Mouse (Mus musculus) ovary, postnatal 36 days (tissue): Measurements from ENCODE around the gene Slc46a3.
"Not testable (repeated sequence)": the region's sequence is repeated elsewhere in the genome, so short reads cannot be mapped to it uniquely, and the experiment has no call there.

Experiments used
- DNase-seq: peaks from one replicate; pipeline ENCODE4 v3.0.0; 2022; ENCODE audit warnings: low spot score, mixed read lengths

Slc46a3 gene

GRCm38 (mm10) chr5:147894455-147895076 lies at the start of gene Slc46a3:
TSS of gene Slc46a3 (minus strand) at chr5:147894815.
- DNase-seq = peak; percentile 92

DNA sequence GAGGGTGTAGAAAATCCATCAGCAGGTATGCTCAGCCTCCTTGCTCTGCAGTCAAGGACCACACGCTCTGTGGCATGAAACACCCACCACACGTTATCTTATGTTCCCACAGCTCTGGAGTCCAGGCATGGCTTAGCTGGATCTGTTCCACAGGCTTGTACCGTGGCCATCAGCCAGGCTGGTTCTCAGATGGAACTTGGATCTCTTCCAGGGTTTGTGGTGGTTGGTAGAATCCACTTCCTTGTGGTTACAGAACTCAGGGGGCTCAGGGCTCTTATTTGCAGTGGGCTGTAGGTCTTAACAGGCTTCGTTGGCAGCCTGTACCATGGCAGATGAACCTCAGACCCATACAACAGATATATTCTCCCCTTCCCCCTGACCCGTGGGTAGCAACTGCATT lies 44.6 kb upstream of the Slc46a3 start:
- no peak for DNase-seq

- DNase-seq = no peak
Measured at GRCm38 (mm10) chr5:147935096-147935495, 40.5 kb upstream of the Slc46a3 start.

- no peak for DNase-seq
Measured at GRCm38 (mm10) chr5:147928668-147929497, 34.3 kb upstream of the Slc46a3 start.

GRCm38 (mm10) chr5:147925935-147926604 lies 31.5 kb upstream of the Slc46a3 start:
- no peak for DNase-seq

GRCm38 (mm10) chr5:147924621-147925020 lies 30.0 kb upstream of the Slc46a3 start:
- no peak for DNase-seq

DNA sequence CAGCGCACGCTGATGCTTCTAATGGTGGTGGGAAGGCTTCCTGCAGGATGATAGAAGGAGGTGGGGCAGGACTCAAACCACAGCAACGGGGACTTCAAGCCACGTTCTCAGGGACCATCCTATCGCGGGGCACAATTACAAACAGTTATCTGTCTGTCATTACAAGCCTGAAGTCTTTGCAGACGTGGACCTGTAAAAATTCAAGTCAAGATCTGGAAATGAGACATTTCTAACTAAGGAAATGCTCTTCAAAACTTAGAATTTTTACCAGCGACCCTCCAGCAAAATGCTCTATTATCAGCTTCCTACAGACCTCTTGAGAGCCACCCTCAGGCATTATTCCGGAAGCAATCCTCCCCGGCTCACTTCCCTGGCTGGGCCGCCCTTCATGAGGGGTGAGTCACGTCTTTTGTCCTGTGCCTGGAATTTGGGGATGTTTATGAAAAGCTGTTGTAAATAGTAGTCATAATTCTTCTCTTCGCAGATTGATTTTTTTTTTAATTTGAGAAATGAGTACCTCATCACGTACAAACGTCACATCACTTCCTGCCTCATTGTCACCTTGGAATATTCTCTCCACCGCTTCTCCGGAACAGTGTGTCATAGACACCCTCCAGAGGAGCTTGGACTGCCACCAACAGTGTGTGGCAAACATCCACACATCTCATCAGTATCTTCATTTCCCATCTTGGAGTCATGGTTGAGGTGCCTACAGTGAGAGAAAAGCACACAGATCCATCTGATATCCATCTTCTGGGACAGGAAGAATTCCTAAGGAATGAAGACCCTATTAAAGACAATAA lies 23.6 kb upstream of the Slc46a3 start:
- DNase-seq = no peak

GRCm38 (mm10) chr5:147916171-147916570 lies 21.6 kb upstream of the Slc46a3 start:
- peak; percentile 30 for DNase-seq

GRCm38 (mm10) chr5:147915038-147915566 lies 20.5 kb upstream of the Slc46a3 start:
- no peak for DNase-seq

- DNase-seq = peak; percentile 13
Measured at GRCm38 (mm10) chr5:147913241-147913842, 18.7 kb upstream of the Slc46a3 start.

- peak; percentile 9 for DNase-seq
Measured at GRCm38 (mm10) chr5:147911744-147912143, 17.1 kb upstream of the Slc46a3 start.

DNA sequence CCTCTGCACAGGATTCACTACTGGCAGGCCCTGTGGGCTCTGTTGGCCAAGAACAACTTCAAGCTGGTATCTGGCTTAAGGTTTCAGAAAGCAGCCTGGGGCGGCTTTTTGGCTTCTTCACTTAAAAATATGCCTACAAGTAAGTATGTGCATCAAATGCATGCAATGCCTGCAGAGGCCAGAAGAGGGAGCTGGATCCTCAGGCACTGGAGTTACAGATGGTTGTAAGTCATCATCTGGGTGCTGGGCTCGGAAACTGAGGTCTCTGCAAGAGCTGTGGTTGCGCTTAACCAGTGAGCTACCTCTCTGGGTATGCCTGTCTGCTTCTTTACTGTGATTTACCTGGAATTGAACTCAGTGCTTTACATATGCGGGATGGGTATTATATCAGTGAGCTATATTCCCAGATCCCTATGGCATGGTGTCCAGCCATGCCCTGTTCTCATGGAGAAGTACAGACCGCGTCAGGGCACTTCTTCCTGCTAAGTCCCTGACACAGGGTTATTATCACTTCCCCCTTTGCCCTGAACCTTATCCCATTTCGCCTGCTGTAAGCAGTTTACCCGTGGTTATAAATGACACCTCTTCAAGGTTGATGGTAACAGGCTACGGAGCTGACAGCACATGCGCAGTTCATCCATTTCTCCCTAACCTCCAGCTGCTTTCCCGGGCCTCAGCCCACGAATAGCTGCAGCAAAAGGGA lies 16.3 kb upstream of the Slc46a3 start:
- DNase-seq = peak; percentile 6

GRCm38 (mm10) chr5:147907851-147908250 lies 13.2 kb upstream of the Slc46a3 start:
- no peak for DNase-seq

- no peak for DNase-seq
Measured at GRCm38 (mm10) chr5:147907144-147907543, 12.5 kb upstream of the Slc46a3 start.

DNA sequence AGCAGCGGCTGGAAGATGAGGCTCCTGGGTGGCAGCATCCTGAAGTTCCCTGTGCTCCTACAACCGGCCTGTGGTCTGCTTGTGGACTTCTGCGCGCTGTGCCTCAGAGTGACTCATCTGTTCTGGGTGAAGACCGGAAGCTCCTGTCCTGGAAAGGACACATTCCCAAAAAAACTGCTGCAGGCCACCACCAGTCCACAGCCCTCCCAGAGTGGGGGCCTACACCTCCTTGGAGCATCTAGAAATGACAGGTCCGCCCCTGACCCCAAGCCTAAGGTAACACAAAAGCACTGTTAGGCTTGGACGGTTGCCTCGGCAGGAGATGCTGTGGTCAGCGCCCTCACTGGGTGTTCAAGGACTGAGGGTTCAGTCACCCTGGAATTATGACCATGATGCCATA lies 8.6 kb upstream of the Slc46a3 start:
- no peak for DNase-seq

DNA sequence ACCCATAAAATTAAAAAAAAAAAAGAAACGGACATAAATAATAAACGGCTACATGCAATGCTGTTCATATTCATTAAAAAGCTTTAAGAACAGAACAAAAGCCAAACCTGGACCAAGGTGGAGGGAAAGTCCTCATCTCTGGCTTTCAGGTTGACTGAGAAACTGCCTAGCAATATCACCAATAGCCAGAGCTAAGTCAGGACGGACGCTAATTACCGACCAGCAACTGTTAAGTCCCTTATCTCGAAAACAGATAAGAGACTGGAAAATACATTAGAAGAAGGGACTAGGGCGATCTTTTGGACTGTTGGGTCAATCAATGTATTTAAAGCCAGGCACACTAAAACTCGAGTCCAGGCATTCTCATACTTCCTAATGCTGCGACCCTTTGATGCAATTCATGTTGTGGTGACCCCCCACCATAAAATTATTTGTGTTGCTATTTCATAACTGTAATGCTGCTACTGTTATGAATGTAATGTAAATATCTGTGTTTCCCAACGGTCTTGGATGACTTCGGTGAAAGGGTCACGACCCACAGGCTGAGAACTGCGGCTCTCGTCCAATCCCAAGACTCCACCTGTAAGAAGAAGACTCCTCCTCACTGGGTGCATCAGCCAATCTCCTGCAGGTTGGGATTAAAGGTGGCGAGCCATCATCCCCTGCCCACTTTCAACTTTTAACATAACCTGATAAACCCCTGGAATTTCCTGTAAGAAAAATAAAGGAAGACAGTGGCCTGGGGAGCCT lies 7.6 kb upstream of the Slc46a3 start:
- no peak for DNase-seq

GRCm38 (mm10) chr5:147898968-147899549 lies 4.4 kb upstream of the Slc46a3 start:
- DNase-seq = no peak

DNA sequence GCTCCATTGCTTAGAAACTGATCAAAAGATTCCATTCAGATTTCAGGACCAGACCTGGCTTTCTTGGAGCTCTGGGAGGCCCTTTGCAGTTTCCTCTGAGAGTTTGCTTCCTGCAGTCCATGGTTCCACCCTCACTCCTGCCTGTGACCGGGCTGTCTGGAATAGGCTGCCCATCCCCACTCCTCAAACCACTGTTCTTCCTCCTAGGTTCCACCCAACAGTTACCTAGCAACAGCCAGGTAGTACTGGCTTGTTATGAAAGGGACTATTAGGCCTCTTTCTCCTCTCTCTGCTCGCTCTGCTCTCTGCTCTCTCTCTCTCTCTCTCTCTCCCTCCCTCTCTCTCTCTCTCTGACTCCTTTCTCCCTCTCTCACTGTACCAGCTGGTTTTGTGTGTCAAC lies 3.6 kb upstream of the Slc46a3 start:
- DNase-seq = no peak

DNA sequence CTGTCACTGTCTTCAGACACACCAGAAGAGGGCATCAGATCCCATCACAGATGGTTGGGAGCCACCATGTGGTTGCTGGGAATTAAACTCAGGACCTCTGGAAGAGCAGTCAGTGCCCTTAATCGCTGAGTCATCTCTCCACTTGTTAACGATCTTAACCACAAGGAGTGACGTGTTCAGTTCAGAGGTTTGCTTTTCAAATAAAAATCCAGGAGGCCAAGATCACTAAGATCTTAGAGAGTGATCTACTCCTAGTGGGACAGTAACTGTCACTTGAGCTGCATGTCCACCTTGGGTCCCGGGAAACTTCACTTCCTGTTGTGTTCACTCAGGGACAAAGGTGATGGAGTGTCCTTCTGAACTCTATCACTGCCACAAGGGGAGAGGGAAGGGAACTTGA lies 1.9 kb upstream of the Slc46a3 start:
- DNase-seq = not testable (repeated sequence)
